Mouse (Mus musculus) CD8-positive naive resting alpha-beta T cell, adult 2 months (primary cell): ENCODE data around the gene Ms4a6c.
"Not testable (repeated sequence)": the region's sequence is repeated elsewhere in the genome, so short reads cannot be mapped to it uniquely, and the experiment has no call there.

Experiments
- DNase-seq, 2 experiments: peaks; one replicate each; pipeline ENCODE4 v3.0.0; 2022; ENCODE audit warnings: low read depth in 2 of 2, low spot score in 2 of 2

Gene Ms4a6c

GRCm38 (mm10) chr19:11500796-11501195 lies 31.6 kb downstream of the Ms4a6c start:
- DNase-seq: no peak

- DNase-seq: no peak
These were observed 32.2 kb downstream of the Ms4a6c start for GRCm38 (mm10) chr19:11501326-11501725.

- DNase-seq: no peak
These were observed 35.7 kb downstream of the Ms4a6c start for GRCm38 (mm10) chr19:11504857-11505256.

- no peak for DNase-seq
These were observed 44.3 kb downstream of the Ms4a6c start for GRCm38 (mm10) chr19:11513458-11513857.

- DNase-seq: peak in 1 of 2 experiments; percentile 39
These were observed 47.1 kb downstream of the Ms4a6c start, which contains the start of gene Ms4a6b for GRCm38 (mm10) chr19:11516246-11516645. Gene Ms4a6b (plus strand): TSS chr19:11516512.

- DNase-seq: peak; percentile 64 to 81
These were observed 47.7 kb downstream of the Ms4a6c start for GRCm38 (mm10) chr19:11516845-11517244.

GRCm38 (mm10) chr19:11517373-11517772 lies 48.2 kb downstream of the Ms4a6c start:
- DNase-seq: not testable (repeated sequence)

- peak in 1 of 2 experiments; percentile 47 for DNase-seq
These were observed 49.2 kb downstream of the Ms4a6c start for GRCm38 (mm10) chr19:11518356-11518755.

- DNase-seq: peak in 1 of 2 experiments; percentile 32
These were observed 51.0 kb downstream of the Ms4a6c start for GRCm38 (mm10) chr19:11520146-11520545.
